ENCODE assay signal across 8 mouse cellular contexts in the genomic region with DNA sequence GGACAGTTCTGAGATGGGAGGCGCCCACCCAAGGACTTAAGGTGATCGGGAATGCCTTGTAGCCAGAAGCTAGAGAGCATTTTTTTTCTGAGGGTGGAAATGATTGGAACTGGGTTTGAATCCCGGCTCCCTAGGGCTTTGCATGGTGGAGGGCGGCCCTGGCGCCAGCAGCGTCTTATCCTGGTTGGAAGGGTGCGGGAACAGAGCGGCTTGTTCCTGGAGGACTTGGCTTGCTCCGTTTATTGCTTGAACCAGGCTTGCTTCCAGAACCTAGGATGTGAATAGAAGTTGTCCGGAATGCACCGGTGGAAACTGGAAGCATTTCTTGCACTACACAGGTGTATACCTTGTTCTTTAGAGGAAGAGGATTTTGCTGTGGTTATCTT. TPM values are rescaled to one million over a fixed set of nuclear protein-coding genes. Genes with fewer than 3 reads are reported as not detected.
A peak's percentile ranks its signal among the peaks of the same experiment; 100 is the strongest.
DNase-seq lines count a peak whose midpoint lies in the region; ATAC-seq and TF ChIP-seq lines count a peak whose summit lies in the region.

No protein-coding gene starts in this region.

- no peaks in the 10 kb centered on the region for H3K36me3 ChIP-seq in heart, postnatal 0 days (replicated peaks; ENCODE audit: control insufficient read depth, insufficient read depth, low read length)
- H3K36me3 ChIP-seq in neural tube, embryonic 13.5 days = no peaks in the 10 kb centered on the region

- peaks cover 8% of the 10 kb centered on the region for H3K4me1 ChIP-seq in heart, postnatal 0 days (ENCODE audit: control insufficient read depth, insufficient read depth)
- peaks cover 13% of the 10 kb centered on the region for H3K4me1 ChIP-seq in neural tube, embryonic 13.5 days (replicated peaks)

- peak overlapping the region; percentile 62; the same call in 1 of the 2 replicates for H3K27ac ChIP-seq in heart, postnatal 0 days (ENCODE audit: low read depth)
- H3K27ac ChIP-seq in neural tube, embryonic 13.5 days (replicated peaks) = no peak overlapping the region

- WGBS in heart, postnatal 0 days = 12% methylated on average over 11 of the region's 11 CpGs
- 14% methylated on average over 11 of the region's 11 CpGs for WGBS in neural tube, embryonic 13.5 days

- TF ChIP-seq EP300 in heart, postnatal 0 days (IDR thresholded peaks at IDR 0.05; ENCODE audit: low read depth) = no peak

- peak; percentile 31 for DNase-seq in urinary bladder, postnatal 14 days (ENCODE audit: low spot score)
- no peak for DNase-seq in urinary bladder, adult 2 months (ENCODE audit: low spot score)
- DNase-seq in heart, postnatal 0 days (ENCODE audit: low spot score) = no peak
- peak; percentile 54 to 58 for DNase-seq in kidney, postnatal 36 days
- no peak for DNase-seq in left cerebral cortex, adult 8-10 months (ENCODE audit: low spot score in 2 of 2)
- no peak for DNase-seq in ovary, postnatal 10 days (ENCODE audit: low spot score)

- peak; percentile 42; the same call in 1 of the 2 replicates for ATAC-seq in heart, postnatal 0 days (ENCODE audit: insufficient read depth, low read depth)
- ATAC-seq in neural tube, embryonic 13.5 days (ENCODE audit: low read depth) = no peak; the same call in 1 of the 2 replicates
- no peak for ATAC-seq in erythroblast, adult 5-6 weeks (replicated peaks; ENCODE audit: low FRiP score, poor library complexity, severe bottlenecking)

- peak overlapping the region; percentile 86 for H3K4me3 ChIP-seq in heart, postnatal 0 days (ENCODE audit: low read depth, low read length)
- peak overlapping the region; percentile 54 for H3K4me3 ChIP-seq in neural tube, embryonic 13.5 days

- H3K9ac ChIP-seq in heart, postnatal 0 days (replicated peaks; ENCODE audit: low read depth, low read length) = peak overlapping the region; percentile 78
- H3K9ac ChIP-seq in neural tube, embryonic 13.5 days = peak overlapping the region; percentile 63; the same call in 1 of the 2 replicates

- peak overlapping the region; percentile 92 for H3K4me2 ChIP-seq in heart, postnatal 0 days (ENCODE audit: low read depth, low read length)
- H3K4me2 ChIP-seq in neural tube, embryonic 13.5 days = peak overlapping the region; percentile 99

- TF ChIP-seq CTCF in heart, postnatal 0 days (IDR thresholded peaks at IDR 0.05; ENCODE audit: low read depth) = no peak

- no peaks in the 10 kb centered on the region for H3K9me3 ChIP-seq in heart, postnatal 0 days (replicated peaks; ENCODE audit: control insufficient read depth, low read length)
- no peaks in the 10 kb centered on the region for H3K9me3 ChIP-seq in neural tube, embryonic 13.5 days

- H3K27me3 ChIP-seq in heart, postnatal 0 days (ENCODE audit: control insufficient read depth, insufficient read depth, low read length) = no peaks in the 10 kb centered on the region
- H3K27me3 ChIP-seq in neural tube, embryonic 13.5 days = peaks cover 48% of the 10 kb centered on the region

RNA-seq across cellular contexts. Expression of a gene that starts 0.6 kb away (rescaled TPM):
- polyA plus RNA-seq in urinary bladder, adult 2 months (2012; rRNA removed) = 30.4 and 36.6 TPM in 2 replicates
- total RNA-seq in heart, postnatal 0 days (2014; rRNA removed; ENCODE audit: low replicate concordance) = 21.4 and 24.1 TPM in 2 replicates
- polyA plus RNA-seq in heart, postnatal 0 days (2015; fragmentation: Nextera tagmentation; extraction: Ambion mirVana) = 15.2 and 17.9 TPM in 2 replicates
- polyA plus RNA-seq in neural tube, embryonic 13.5 days (2015; fragmentation: Nextera tagmentation; extraction: Ambion mirVana) = 3.3 and 6.1 TPM in 2 replicates
- total RNA-seq in left cerebral cortex, adult 8-10 months (2022) = 10 to 100 TPM; 61.6 to 75.8 (median 72.8) TPM
- 4.8 and 7.7 TPM in 2 replicates for total RNA-seq in erythroblast, adult 5-6 weeks (2015; ENCODE audit: low replicate concordance)
- total RNA-seq in erythroblast, adult 5-6 weeks (2017; ENCODE audit: low replicate concordance) = 6.3 and 8.3 TPM in 2 replicates

Comparison
In these comparisons a context has a peak if more than half of its experiments do, and no peak if none do; other contexts are left out.
1. DNase-seq: peak in urinary bladder, postnatal 14 days (single experiment) and kidney, postnatal 36 days (2 of 2); none in urinary bladder, adult 2 months (single experiment), heart, postnatal 0 days (single experiment), left cerebral cortex, adult 8-10 months (0 of 2) and ovary, postnatal 10 days (single experiment).